Mouse (Mus musculus): ENCODE measurements around the gene Ube2o.

DNA sequence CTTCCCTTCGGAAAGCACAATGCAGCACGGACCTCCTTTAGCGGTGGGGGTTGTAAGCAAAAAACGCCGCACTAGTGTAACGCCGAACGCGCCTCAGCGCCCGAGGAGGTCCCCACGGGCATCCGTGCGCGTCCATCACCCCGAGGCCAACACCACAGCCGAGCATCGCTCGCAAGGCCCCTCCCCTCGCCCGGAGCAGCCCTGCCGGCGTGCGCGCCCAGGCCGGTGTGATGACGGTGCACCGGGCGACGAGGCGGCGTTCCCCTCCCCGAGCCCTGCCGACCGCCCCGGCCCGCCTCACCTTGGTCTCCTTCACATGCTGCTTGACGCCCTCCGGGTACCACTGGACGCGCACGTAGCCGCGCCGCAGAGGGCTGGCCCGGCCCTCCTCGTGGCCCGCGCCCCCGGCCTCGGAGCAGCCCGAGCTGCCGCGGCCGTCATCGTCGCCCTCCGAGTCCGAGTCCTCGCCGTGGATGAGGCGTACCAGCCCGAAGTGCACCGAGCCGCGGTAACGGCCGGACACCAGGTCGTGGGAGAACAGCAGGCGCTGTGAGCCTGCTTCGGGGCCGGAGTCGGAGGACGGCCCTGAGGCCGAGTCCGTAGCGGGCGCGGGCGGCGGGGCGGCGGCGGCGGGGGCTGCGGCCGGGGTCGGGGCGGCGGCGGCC, 404 bp downstream of the Ube2o start:
- no peak for TF ChIP-seq CTCF (IDR thresholded peaks at IDR 0.05; ENCODE audit: extremely low read depth, insufficient read depth, insufficient read length, insufficient replicate concordance)
- TF ChIP-seq POLR2A (IDR thresholded peaks at IDR 0.05; ENCODE audit: low read depth, low read length) = no peak

All from spleen, adult 2 months (tissue).